Mouse (Mus musculus): ENCODE data around the gene Cyb5b. TPM values are rescaled to one million over a fixed set of nuclear protein-coding genes. Genes with fewer than 3 reads are reported as not detected.
"Not testable (repeated sequence)": the region's sequence is repeated elsewhere in the genome, so short reads cannot be mapped to it uniquely, and the experiment has no call there.

The Cyb5b gene
- total RNA-seq, 4 experiments from 2014 or later: 101 to 106 (median 102) TPM

DNA sequence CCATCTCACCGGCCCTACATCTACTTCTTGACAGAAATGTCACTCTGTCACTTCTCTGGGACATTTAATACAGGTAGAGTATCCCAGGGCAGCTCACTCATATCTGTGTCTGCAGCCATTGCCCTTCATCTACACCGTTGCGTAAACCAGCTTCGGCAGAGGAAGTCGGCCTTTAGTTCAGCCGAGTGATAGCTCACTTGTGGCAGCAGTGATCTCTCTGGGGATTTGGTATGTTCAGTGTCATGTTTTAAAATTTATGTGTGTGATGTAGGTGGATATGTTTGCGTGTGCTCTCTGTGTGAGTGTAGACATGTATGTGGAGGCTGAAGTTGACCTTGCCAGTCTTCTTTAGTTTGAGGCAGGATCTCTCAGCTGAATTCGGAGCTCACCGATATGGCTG is 15.3 kb downstream of the Cyb5b start:
- no peak for DNase-seq (ENCODE audit: low spot score in 2 of 2)

DNA sequence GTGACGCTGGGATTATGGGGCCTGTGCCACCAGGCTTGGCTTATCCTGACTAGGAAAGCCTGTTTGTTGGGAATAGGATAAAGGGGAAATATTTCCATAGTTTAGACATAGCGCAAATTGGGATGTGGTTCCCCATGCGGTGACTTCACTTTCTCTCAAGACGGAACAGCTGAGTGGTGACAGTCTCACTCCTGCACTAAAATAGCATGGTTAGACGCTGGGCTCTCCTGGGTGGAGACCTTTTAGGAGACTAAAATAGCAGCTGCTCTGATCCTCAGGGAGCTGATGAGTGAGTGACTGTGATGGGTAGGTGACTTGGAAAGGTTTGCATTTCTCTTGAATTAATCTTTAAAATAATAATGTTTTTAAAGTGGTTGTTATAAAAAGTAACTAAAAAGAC is 17.4 kb downstream of the Cyb5b start:
- no peak for DNase-seq (ENCODE audit: low spot score in 2 of 2)

DNA sequence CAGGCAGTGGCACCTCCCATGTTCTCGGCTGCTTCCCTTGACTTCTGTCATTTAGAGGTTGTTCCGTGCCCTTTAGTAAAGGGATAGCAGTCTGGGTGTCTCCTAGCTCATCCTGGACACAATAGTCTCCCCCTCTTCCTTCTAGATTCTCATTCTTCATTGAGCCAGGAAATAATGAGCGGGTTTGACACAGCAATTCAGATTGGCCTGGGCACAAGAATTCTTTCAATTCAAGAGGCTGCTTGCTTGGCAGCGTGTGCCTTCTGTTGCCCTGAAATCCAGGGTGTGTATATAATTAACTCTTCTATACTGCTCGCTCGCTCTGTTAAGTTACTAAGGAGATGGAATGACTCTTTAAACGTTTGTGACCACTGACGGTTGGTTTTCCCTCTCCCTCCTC is 21.7 kb downstream of the Cyb5b start:
- DNase-seq (ENCODE audit: low spot score in 2 of 2): no peak

DNA sequence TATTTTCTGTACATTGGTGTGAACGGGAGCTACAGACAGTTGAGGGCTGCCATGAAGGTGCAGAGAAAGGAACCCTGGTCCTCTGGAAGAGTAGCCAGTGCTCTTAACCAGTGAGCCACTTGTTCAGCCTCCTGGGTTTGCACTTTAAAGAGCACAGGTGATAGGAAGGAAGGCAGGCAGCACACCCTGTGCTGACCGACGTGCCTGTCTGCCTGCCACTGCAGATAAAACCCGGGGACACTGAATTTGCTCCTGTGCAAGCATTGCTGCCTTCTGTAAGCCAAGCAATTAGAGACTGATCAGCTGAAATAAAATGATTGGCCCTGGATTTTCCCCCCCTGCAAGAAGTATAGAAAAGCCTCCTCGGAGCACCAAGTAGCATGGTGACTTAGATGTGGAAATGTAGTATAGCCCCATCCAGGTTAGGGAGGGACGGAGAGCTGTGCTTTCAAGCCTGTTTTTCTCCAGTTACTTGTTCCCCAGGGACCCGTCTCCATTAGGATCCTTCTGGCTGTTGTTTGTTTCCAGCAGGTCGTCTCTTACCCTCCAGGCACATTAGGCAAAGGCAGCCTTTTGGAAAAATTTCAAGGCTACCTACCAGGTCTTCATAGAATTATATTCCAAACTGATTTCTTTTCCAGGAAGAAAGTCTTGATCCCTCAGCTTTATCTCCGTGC is 22.7 kb downstream of the Cyb5b start:
- DNase-seq (ENCODE audit: low spot score in 2 of 2): no peak

DNA sequence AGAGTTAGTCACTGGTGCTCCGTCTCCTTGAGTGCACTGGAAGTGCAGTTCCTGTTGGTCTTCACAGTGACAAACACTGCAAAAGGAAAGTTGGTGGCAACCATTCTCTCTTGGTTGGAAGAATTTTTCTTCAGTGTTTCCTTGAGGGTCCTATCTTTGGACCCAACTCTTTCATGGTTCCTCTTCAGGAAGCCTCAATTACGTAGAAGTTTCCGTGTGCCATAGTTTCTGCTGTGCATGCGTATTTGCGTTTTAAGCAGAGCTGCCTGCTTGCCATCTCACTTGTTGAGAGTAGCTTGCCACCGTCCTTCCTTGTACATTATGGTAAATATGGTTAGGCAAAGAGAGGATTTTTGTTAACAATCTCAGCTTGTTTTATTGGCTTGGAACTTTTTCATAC is 30.7 kb downstream of the Cyb5b start:
- no peak for DNase-seq (ENCODE audit: low spot score in 2 of 2)

DNA sequence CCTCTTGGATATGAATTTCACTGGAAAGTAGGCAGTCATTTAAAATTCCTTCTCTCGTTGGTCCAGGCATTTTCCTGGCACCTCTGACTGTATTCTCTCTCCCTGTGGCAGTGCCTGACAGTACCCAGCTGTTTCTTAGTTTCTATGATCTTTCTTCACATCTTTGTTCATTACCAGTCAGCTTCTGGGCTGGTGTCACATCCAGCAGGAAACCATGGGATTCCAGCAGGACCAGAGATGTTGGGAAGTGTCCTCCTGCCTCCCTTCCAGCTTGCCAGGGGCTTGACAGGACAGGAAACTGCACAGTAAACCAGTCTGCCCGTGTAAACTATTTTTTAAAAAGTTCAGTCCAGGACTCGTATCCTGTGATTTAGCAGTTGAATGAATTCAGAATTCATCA is 34.6 kb downstream of the Cyb5b start:
- no peak for DNase-seq (ENCODE audit: low spot score in 2 of 2)

DNA sequence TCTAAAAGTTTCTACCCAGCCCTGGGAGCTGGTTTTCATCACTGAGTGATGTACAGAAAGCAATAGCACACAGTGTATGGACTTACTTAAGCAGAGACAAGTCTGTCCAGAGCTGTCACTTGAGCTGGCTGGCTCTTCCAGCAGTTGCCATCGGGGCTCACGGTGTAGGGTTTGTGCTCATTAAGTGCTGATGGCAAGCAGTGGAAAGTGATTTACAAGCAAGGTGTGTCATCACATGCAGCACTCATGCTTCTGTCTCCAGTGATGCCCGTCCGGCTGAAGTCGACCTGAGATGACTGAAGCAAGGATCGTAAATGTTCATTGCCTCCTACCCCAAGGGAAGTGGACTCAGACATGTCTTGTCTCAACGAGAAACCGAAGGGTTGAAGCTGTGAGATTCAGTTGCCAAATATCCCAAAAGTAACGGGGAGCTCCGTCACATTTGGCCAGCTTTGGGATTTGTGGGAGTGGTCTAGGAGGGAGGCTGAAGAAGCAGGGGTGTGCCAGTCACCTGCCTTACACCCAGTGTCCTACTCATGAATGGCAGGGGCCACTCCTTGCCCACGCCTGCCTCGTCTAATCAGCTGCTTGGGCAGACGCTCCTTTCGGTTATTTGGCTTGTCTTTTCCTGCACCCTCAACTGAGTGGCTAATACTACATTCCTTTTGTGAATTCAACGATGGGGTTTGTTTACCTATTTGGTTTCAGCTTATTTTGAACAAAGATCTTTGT is 36.4 kb downstream of the Cyb5b start:
- DNase-seq (ENCODE audit: low spot score in 2 of 2): no peak

DNA sequence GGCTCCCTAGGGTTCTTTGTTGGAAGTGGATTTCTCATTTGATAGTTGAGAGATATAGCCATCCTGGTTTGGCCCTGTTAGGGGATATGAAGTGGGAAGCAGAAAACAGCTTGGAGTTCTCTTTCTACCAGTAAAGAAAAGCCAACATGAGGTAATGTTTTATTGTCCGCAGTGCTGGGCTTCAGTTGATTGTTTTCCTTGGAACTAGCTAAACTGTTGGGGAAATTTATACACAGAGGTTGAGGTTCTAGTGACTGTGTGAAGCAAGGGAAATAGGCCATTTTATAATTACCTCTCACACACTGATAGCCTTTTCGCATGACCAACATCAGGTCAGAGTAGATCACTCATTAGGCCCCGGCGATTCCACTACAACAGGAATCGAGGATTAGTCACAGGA is 37.2 kb downstream of the Cyb5b start:
- no peak for DNase-seq (ENCODE audit: low spot score in 2 of 2)

DNA sequence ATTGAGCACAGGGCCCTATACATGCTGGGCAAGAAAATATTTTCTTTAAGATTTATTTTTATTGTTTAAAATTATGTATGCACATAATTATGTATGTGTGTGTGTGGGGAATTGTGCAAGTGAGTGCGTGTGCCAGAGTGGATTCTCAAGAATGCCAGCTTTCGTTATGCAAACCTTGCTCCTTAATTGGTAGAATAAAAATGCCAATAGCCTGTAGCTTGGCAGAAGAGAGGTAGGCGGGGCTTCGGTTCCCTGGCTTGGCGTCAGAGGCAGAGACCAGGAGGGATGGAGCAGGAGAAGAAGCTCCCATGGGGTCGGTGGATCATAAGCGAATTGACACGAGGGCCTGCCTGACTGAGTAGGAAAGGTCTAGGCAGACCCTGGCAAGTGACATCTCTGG is 42.2 kb downstream of the Cyb5b start:
- no peak for DNase-seq (ENCODE audit: low spot score in 2 of 2)

DNA sequence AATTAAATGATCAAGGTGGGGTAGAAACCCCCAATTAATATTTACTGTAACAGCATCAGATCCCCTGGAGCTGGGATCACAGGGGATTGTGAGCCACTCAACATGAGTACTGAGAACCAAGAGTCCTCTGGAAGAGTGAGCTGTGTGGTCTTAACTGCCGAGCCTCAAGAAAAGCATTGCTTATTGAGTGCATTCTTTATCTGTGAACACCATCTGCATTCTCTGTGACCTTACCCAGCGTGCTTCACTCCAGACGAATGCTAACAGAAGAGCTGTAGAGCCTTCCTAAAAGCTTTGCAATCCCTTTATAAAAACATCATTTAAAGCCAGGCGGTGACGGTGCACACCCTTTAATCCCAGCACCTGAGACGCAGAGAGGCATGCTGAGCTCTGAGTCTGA is 42.9 kb downstream of the Cyb5b start:
- no peak for DNase-seq (ENCODE audit: low spot score in 2 of 2)

DNA sequence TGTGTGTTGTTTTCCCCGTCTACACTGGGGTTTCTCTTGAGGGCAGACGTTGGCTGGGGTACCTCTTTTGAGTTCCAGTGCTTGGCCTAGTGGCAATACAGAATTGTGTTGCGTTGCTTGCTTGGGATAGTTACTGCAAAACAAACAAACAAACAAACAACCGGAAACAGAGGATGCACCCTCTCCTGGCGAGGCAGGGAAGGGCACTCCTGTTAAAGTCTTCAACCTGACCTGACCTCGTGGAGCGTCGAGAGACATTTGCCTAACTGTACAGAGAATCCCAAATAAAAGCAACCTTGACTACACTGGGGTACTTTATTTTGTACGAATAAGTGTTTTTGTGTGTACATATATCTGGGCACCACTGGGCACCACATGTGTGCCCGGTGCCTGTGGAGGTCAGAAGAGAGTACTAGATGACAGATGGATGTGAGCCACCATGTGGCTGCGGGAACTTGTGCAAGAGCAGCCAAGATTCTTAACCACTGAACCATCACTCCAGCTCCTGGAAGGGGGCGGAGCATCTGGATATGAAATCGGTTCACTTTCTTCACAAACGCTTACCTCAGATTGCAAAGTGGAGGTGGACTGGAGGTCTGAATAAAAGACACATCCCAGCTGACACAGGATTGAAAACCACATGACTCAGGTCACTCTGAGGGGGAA is 44.5 kb downstream of the Cyb5b start:
- DNase-seq (ENCODE audit: low spot score in 2 of 2): no peak

DNA sequence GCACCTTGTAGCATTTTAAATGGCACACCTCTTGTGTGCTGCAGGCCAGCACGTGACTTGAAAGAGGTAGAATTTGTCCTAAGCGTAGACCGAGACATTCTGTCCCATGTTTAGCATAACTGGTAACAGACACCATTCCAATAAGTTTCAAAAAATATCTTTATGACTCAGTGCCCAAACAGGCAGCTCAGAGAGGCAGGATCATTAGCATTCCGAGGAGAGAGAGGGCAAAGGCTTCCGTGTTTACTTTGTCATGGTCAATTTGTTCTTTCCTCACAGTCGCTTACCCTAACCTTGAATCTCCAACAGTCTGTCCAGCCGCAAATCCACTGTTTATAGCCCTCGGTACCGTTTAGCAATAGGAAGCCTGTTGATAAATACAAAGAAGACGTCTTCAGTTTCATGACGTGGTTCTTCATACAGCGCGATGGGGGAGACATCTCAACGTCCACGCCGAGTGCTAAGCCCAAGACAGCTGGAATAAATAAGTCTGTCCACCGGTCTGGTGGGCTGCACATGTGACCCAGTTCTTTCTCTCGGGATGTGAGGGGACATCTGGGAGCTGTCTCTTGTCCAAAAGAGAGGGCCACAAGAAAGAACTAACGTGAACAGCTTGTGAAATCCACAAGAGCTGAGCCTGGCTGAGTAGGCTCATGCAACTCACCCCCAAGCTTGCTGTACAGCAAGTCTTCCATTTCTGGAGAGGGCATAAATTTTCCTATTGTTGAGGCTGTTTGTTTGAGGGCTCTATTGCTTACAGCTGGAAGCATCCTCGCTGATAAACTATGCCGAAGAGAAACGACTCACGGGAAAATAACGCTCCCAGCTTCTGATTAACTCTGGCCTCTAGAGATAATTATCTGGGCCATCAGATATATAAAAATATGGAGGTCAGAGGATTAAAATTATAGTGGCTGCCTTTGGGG is 47.7 kb downstream of the Cyb5b start:
- DNase-seq (ENCODE audit: low spot score in 2 of 2): no peak

DNA sequence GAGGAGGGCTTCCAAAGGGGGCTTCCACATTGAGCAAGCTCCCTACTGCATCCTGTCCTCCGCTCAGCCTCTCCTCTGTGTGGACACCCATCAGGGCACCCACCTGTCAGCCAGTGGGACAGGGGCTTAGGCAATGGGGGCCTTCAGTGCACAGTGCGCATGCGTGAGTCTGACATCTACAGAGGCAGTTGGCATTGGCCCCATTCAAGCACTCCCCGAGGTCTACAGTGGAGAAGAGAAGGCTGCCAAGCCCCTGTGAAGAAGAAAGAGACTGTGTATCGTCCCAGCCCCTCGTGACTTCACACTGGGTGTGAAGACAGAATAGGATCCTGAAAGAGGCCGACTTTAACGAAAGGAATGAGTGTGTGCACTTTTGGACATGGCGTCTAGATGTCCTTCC is 54.7 kb downstream of the Cyb5b start:
- no peak for DNase-seq (ENCODE audit: low spot score in 2 of 2)

DNA sequence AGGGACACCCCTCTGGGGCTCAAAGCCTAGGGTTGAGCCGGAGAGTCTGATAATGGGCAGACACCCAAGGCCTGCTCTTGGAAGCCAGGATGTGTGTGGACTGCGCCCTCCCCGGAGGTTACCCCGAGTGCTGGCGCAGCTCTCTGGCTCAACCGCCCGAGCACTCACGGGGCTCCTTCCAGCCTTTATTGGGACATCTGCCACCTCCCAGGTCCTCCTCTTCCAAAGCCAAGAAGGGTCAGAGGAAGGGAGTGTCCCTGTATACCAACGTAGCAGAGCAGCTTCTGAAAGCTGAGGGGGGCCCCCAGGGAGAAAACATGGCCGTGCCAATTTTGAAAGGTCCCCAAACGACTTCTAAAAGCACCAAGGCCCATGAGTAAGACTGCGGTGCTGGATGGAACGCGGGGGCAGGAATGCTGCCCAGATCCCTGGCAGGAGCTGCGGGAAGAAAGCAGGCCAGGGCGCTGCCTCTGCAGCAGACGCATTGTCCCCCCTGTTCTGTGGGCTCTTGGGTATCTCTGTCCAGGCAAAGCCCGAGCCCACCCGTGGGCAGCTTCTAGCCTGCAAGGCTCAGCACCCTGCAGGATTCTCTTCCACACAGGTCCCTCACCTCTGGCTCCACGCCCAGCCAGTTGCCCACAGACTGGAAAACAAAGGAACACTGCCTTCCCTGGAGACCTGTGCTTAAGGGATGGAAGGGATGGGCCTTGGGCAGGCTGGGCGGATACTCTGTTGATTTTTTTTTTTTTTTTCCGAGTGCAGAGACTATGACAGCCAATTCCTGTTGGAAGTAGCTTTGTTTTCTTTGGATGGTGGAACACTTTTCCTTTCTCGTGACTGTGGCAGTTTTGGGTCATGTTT is 55.5 kb downstream of the Cyb5b start:
- DNase-seq (ENCODE audit: low spot score in 2 of 2): peak; percentile 25 to 52

DNA sequence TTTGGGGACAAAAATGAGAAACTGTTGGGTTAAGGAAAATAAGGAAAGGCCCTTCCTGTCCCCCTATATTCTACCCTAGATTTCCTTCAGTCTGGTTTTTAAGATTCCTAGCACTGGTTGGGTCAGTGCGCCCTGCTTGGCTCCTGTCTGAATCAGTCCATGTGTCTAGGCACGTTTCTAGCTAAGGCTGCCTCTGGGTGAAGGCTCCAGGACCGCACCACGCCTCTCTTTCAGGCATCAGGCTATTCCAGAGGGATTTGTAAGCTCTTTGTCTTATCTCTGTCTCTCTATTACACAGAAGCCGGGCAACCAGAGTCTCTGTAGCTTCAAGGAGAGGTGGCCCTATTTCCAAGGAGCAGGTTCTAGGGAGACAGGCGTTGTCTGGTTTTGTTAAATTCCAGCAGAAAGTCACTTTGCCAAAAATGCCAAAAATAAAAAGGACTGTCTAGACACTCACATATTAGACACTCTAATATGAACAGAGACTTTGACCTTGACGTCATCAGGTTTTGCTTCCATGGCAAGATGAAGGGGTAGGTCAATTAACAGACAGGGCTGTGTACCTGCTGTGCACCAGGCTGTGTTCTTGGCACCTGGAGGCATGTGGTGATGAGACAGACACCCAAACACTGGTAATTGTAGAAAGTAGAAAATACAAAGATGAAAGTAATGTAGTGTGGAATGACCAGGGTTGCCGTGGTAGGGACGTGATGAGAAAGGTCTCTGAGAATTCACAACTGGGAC is 56.5 kb downstream of the Cyb5b start:
- DNase-seq (ENCODE audit: low spot score in 2 of 2): no peak

DNA sequence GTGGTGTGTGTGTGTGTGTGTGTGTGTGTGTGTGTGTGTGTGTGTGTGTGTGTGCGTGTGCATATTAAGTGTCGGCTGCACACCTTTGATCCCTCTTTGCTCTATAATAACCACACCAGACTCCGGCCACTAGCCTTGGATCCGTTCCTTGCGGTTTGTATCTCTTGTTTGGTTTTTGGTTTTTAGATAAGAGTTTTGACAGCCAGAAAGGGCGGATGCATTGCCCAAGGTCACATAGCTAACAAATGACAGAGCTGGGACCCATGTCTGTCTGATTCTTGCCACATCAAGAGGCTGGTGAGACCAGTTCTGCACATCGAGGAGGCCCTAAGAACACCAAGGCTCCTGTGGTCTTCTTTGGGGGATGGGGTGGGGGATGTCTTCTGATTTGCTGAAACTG is 58.7 kb downstream of the Cyb5b start:
- DNase-seq (ENCODE audit: low spot score in 2 of 2): no peak

DNA sequence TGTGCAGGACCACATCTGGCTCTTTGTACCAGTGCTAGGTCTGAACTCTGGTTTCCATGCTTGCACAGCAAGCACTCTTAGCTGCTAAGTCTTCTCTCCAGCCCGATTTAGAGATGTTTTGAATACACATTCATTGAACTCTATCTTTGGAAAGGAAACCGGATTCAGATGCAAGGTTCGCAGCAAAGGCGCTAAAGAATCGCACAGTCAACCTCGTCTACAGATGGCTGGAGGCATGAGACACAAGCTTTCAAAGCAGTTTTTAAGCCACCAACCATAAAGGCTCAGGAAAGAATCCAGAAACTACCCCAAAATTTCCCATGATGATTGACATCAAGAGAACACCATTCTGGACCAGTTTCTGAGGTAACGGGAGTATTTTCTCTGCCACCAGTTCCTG is 61.6 kb downstream of the Cyb5b start:
- no peak for DNase-seq (ENCODE audit: low spot score in 2 of 2)

DNA sequence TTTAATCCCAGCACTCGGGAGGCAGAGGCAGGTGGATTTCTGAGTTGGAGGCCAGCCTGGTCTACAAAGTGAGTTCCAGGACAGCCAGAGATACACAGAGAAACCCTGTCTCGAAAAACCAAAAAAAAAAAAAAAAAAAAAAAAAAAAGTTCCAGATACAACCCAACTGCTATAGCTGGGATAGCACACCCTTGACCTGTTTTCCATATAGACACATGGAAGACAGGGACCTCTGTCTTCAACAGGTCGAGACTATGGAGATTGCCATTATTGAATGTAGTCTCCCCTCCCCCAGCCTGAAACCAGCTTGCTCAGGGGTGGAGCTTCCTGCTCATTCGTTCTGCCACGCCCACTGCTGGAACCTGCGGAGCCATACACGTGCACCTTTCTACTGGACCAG is 66.8 kb downstream of the Cyb5b start:
- not testable (repeated sequence) for DNase-seq (ENCODE audit: low spot score in 2 of 2)

DNA sequence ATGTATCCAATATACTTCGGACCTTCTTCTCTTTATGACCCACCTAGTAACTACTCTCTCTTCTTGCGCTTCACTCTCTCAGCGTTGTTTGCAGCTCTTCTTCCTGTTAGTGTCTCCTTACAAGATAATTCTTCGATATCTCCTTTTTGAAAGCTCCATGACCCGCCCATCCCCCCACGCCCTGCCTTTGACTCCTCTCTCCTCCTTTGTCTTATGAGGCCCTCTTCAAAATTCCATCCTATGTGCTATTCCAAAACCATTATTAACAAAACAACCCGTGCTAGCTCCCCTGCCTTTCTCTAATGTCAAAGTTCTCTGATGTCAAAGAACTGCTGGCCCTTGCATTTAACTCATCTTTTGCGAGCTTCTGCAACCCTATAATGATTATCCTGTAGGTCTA is 67.7 kb downstream of the Cyb5b start:
- no peak for DNase-seq (ENCODE audit: low spot score in 2 of 2)

DNA sequence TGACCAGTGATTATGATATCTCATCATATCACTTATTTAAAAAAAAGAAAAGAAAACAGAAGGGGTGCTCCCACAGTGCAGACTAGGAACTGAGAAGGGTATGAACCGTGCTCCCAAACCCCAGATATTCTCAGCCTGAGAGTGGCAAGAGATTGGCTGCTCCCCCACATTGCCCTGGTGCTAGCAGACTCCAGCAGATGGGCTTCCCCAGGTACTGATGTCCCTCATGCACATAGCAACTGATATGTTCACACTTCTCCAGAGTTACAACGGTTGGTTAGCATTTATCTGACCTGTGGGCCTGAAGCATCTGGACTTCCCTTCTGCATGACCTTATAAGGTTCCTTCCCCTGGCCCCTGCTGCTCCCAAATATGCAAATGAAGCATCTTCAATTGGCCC is 68.6 kb downstream of the Cyb5b start:
- no peak for DNase-seq (ENCODE audit: low spot score in 2 of 2)

Measured in left cerebral cortex, adult 8-10 months (tissue).